13 mouse cellular contexts compared by ENCODE assay signal in genomic region chr16:29947670-29948069, GRCm38 (mm10).
DNase-seq lines count a peak whose midpoint lies in the region; ATAC-seq and TF ChIP-seq lines count a peak whose summit lies in the region.
"Had no signal": no experiment of that assay in that cellular context is flagged by ENCODE, and none has a peak within 500 bp of the region (broad histone marks: within the 10 kb centered on the region; RNA-seq: fewer than 3 reads in every experiment).

No protein-coding gene starts in this region.

- no peak for TF ChIP-seq EP300 in stomach, postnatal 0 days (optimal IDR thresholded peaks at IDR 0.05)

- DNase-seq in stomach, postnatal 0 days (ENCODE audit: low spot score): no peak
- peak; percentile 48 for DNase-seq in fibroblast of lung, adult 2 months (ENCODE audit: low read depth)
- DNase-seq in ovary, postnatal 14 days (ENCODE audit: low spot score): no peak
- DNase-seq: cerebellum, adult 2 months; kidney, adult 18-20 months; liver had no signal

- no peak for TF ChIP-seq CTCF in stomach, postnatal 0 days (IDR thresholded peaks at IDR 0.05; ENCODE audit: low read depth)

- no peak overlapping the region for H3K9ac ChIP-seq in hindbrain, embryonic 16.5 days (ENCODE audit: low read depth, low read length)
- no peak overlapping the region for H3K9ac ChIP-seq in hindbrain, embryonic 12.5 days
- H3K9ac ChIP-seq in stomach, embryonic 15.5 days: no peak overlapping the region
- H3K9ac ChIP-seq in stomach, postnatal 0 days (ENCODE audit: low read length): no peak overlapping the region
- no peak overlapping the region for H3K9ac ChIP-seq in forebrain, embryonic 12.5 days
- H3K9ac ChIP-seq: forebrain, embryonic 15.5 days had no signal

- H3K4me1 ChIP-seq in hindbrain, embryonic 16.5 days (ENCODE audit: control insufficient read depth, insufficient read depth, low read depth, low read length): peaks cover 13% of the 10 kb centered on the region
- H3K4me1 ChIP-seq in hindbrain, embryonic 12.5 days: peaks cover 13% of the 10 kb centered on the region
- peaks cover 34% of the 10 kb centered on the region for H3K4me1 ChIP-seq in stomach, embryonic 15.5 days
- peaks cover 12% of the 10 kb centered on the region for H3K4me1 ChIP-seq in stomach, postnatal 0 days (replicated peaks; ENCODE audit: control insufficient read depth, insufficient read depth)
- H3K4me1 ChIP-seq in forebrain, embryonic 12.5 days: peaks cover 17% of the 10 kb centered on the region

- H3K36me3 ChIP-seq in hindbrain, embryonic 16.5 days (ENCODE audit: control insufficient read depth, insufficient read depth, low read length): no peaks in the 10 kb centered on the region
- no peaks in the 10 kb centered on the region for H3K36me3 ChIP-seq in hindbrain, embryonic 12.5 days
- H3K36me3 ChIP-seq in stomach, embryonic 15.5 days: no peaks in the 10 kb centered on the region
- H3K36me3 ChIP-seq in stomach, postnatal 0 days (ENCODE audit: control insufficient read depth, insufficient read depth, low read length): no peaks in the 10 kb centered on the region
- H3K36me3 ChIP-seq in forebrain, embryonic 12.5 days (replicated peaks): no peaks in the 10 kb centered on the region
- H3K36me3 ChIP-seq: forebrain, embryonic 15.5 days had no signal

- 59% methylated on average over 5 of the region's 5 CpGs for WGBS in hindbrain, embryonic 16.5 days
- 70% methylated on average over 5 of the region's 5 CpGs for WGBS in hindbrain, embryonic 12.5 days
- WGBS in stomach, embryonic 15.5 days: 69% methylated on average over 5 of the region's 5 CpGs
- 81% methylated on average over 5 of the region's 5 CpGs for WGBS in stomach, postnatal 0 days
- WGBS in forebrain, embryonic 12.5 days: 75% methylated on average over 5 of the region's 5 CpGs

- no peak overlapping the region for H3K4me3 ChIP-seq in hindbrain, embryonic 16.5 days (ENCODE audit: low read length)
- no peak overlapping the region for H3K4me3 ChIP-seq in hindbrain, embryonic 12.5 days
- H3K4me3 ChIP-seq in stomach, embryonic 15.5 days (replicated peaks): no peak overlapping the region
- no peak overlapping the region for H3K4me3 ChIP-seq in stomach, postnatal 0 days (ENCODE audit: low read depth, low read length)
- H3K4me3 ChIP-seq in forebrain, embryonic 12.5 days (replicated peaks): no peak overlapping the region
- H3K4me3 ChIP-seq: forebrain, embryonic 15.5 days; megakaryocyte, embryonic 14.5 days had no signal

- H3K27me3 ChIP-seq in hindbrain, embryonic 16.5 days (replicated peaks; ENCODE audit: control insufficient read depth, insufficient read depth, low read length): peaks cover 3% of the 10 kb centered on the region
- H3K27me3 ChIP-seq in hindbrain, embryonic 12.5 days: peaks cover 27% of the 10 kb centered on the region
- no peaks in the 10 kb centered on the region for H3K27me3 ChIP-seq in stomach, embryonic 15.5 days (replicated peaks)
- no peaks in the 10 kb centered on the region for H3K27me3 ChIP-seq in stomach, postnatal 0 days (ENCODE audit: control insufficient read depth, insufficient read depth, low read length)
- 0 out of 2 replicates have a peak, but pooled peaks cover 28% of the 10 kb centered on the region for H3K27me3 ChIP-seq in forebrain, embryonic 12.5 days
- H3K27me3 ChIP-seq: forebrain, embryonic 15.5 days; megakaryocyte, embryonic 14.5 days had no signal

- H3K4me2 ChIP-seq in hindbrain, embryonic 16.5 days (ENCODE audit: low read length): no peak overlapping the region
- H3K4me2 ChIP-seq in hindbrain, embryonic 12.5 days (replicated peaks): no peak overlapping the region
- no peak overlapping the region for H3K4me2 ChIP-seq in stomach, embryonic 15.5 days
- H3K4me2 ChIP-seq in stomach, postnatal 0 days (replicated peaks; ENCODE audit: low read depth): no peak overlapping the region
- H3K4me2 ChIP-seq in forebrain, embryonic 12.5 days: no peak overlapping the region
- H3K4me2 ChIP-seq: forebrain, embryonic 15.5 days had no signal

- ATAC-seq in hindbrain, embryonic 16.5 days: peak; percentile 46; the same call in 1 of the 2 replicates
- no peak for ATAC-seq in hindbrain, embryonic 12.5 days (ENCODE audit: low FRiP score)
- no peak for ATAC-seq in stomach, embryonic 15.5 days (ENCODE audit: insufficient read depth, low FRiP score, low read depth)
- no peak for ATAC-seq in stomach, postnatal 0 days (ENCODE audit: low FRiP score, low TSS enrichment)
- no peak for ATAC-seq in erythroblast, adult 5-6 weeks (replicated peaks; ENCODE audit: low FRiP score, poor library complexity, severe bottlenecking)
- ATAC-seq in forebrain, embryonic 12.5 days (ENCODE audit: low FRiP score): no peak
- ATAC-seq: forebrain, embryonic 15.5 days had no signal

- no peaks in the 10 kb centered on the region for H3K9me3 ChIP-seq in hindbrain, embryonic 16.5 days (ENCODE audit: control insufficient read depth, low read length)
- no peaks in the 10 kb centered on the region for H3K9me3 ChIP-seq in hindbrain, embryonic 12.5 days (replicated peaks)
- H3K9me3 ChIP-seq in stomach, embryonic 15.5 days: no peaks in the 10 kb centered on the region
- no peaks in the 10 kb centered on the region for H3K9me3 ChIP-seq in stomach, postnatal 0 days (ENCODE audit: control insufficient read depth, low read length)
- H3K9me3 ChIP-seq in forebrain, embryonic 12.5 days: no peaks in the 10 kb centered on the region
- H3K9me3 ChIP-seq: forebrain, embryonic 15.5 days; megakaryocyte, embryonic 14.5 days had no signal

- H3K27ac ChIP-seq in hindbrain, embryonic 16.5 days (ENCODE audit: low read depth, low read length): no peak overlapping the region
- no peak overlapping the region for H3K27ac ChIP-seq in hindbrain, embryonic 12.5 days
- H3K27ac ChIP-seq in stomach, embryonic 15.5 days: peak overlapping the region; percentile 95; the same call in 1 of the 2 replicates
- no peak overlapping the region for H3K27ac ChIP-seq in stomach, postnatal 0 days (replicated peaks)
- no peak overlapping the region for H3K27ac ChIP-seq in forebrain, embryonic 12.5 days
- H3K27ac ChIP-seq: forebrain, embryonic 15.5 days had no signal
